Mouse (Mus musculus): Measurements from ENCODE around the gene Asgr2. TPM values are rescaled to one million over a fixed set of nuclear protein-coding genes. Genes with fewer than 3 reads are reported as not detected.

Asgr2 gene
- not detected in 2 replicates for polyA plus RNA-seq (2016; fragmentation: Nextera tagmentation; extraction: Ambion mirVana)

- no peak for ATAC-seq (ENCODE audit: low FRiP score, low read depth)
- WGBS, result 85% methylated on average over 12 of the region's 12 CpGs
Measured at GRCm38 (mm10) chr11:70091986-70092783, at the start of gene Asgr2. Asgr2 (plus strand) TSS chr11:70092644.

GRCm38 (mm10) chr11:70043665-70044064 is 48.8 kb upstream of the Asgr2 start:
- WGBS, result 81% methylated on average over 7 of the region's 7 CpGs
- peaks cover 58% of the 10 kb centered on the region for H3K36me3 ChIP-seq

More at GRCm38 (mm10) chr11:70091986-70092783, at the start of gene Asgr2:
- H3K36me3 ChIP-seq, result no peaks in the 10 kb centered on the region
- no peak within 1 kb of the TSS for H3K27ac ChIP-seq (replicated peaks)
- H3K4me3 ChIP-seq, result no peak within 1 kb of the TSS
- no peaks in the 10 kb centered on the region for H3K4me1 ChIP-seq
- no peak within 1 kb of the TSS for H3K4me2 ChIP-seq (replicated peaks)
- no peak within 1 kb of the TSS for H3K9ac ChIP-seq (replicated peaks)
- no peaks in the 10 kb centered on the region for H3K9me3 ChIP-seq
- no peaks in the 10 kb centered on the region for H3K27me3 ChIP-seq

GRCm38 (mm10) chr11:70045435-70045834 is 47.0 kb upstream of the Asgr2 start:
- ATAC-seq (ENCODE audit: low FRiP score, low read depth), result no peak
- Histone ChIP-seq H3K36me3 (peaks cover 44% of the 10 kb centered on the region), H3K9me3 (no peaks in the 10 kb centered on the region), H3K4me1 (no peaks in the 10 kb centered on the region), H3K27me3 (no peaks in the 10 kb centered on the region), H3K27ac (replicated peaks) (no peak overlapping the region; the same call in 1 of the 2 replicates), H3K4me2 (replicated peaks) (no peak overlapping the region), H3K4me3 (no peak overlapping the region), H3K9ac (replicated peaks) (no peak overlapping the region)
- 38% methylated on average over 9 of the region's 9 CpGs for WGBS

More at GRCm38 (mm10) chr11:70043665-70044064, 48.8 kb upstream of the Asgr2 start:
- Histone ChIP-seq H3K27me3 (no peaks in the 10 kb centered on the region), H3K27ac (replicated peaks) (peak overlapping the region; percentile 25; the same call in 1 of the 2 replicates), H3K9me3 (no peaks in the 10 kb centered on the region), H3K4me2 (replicated peaks) (no peak overlapping the region), H3K9ac (replicated peaks) (no peak overlapping the region), H3K4me1 (no peaks in the 10 kb centered on the region), H3K4me3 (no peak overlapping the region)
- ATAC-seq (ENCODE audit: low FRiP score, low read depth), result no peak

- ATAC-seq (ENCODE audit: low FRiP score, low read depth), result no peak
- no peaks in the 10 kb centered on the region for H3K9me3 ChIP-seq
- WGBS, result 78% methylated on average over 6 of the region's 6 CpGs
Measured at GRCm38 (mm10) chr11:70049366-70049765, 43.1 kb upstream of the Asgr2 start.

GRCm38 (mm10) chr11:70049816-70050215 is 42.6 kb upstream of the Asgr2 start:
- Histone ChIP-seq H3K36me3 (peaks cover 4% of the 10 kb centered on the region), H3K4me2 (replicated peaks) (no peak overlapping the region), H3K4me1 (no peaks in the 10 kb centered on the region), H3K9me3 (no peaks in the 10 kb centered on the region), H3K27ac (replicated peaks) (no peak overlapping the region), H3K27me3 (peaks cover 7% of the 10 kb centered on the region; the same call in 1 of the 2 replicates), H3K4me3 (no peak overlapping the region), H3K9ac (replicated peaks) (no peak overlapping the region)
- ATAC-seq (ENCODE audit: low FRiP score, low read depth), result no peak
- 66% methylated on average over 10 of the region's 10 CpGs for WGBS

More at GRCm38 (mm10) chr11:70049366-70049765, 43.1 kb upstream of the Asgr2 start:
- Histone ChIP-seq H3K27ac (replicated peaks) (no peak overlapping the region), H3K27me3 (0 out of 2 replicates have a peak, but pooled peaks cover 3% of the 10 kb centered on the region), H3K4me2 (replicated peaks) (no peak overlapping the region), H3K9ac (replicated peaks) (no peak overlapping the region), H3K4me3 (no peak overlapping the region), H3K36me3 (peaks cover 9% of the 10 kb centered on the region), H3K4me1 (no peaks in the 10 kb centered on the region)

- Histone ChIP-seq H3K36me3 (no peaks in the 10 kb centered on the region), H3K4me2 (replicated peaks) (no peak overlapping the region), H3K27ac (replicated peaks) (no peak overlapping the region), H3K4me3 (no peak overlapping the region), H3K9ac (replicated peaks) (no peak overlapping the region), H3K9me3 (no peaks in the 10 kb centered on the region), H3K27me3 (peaks cover 12% of the 10 kb centered on the region; the same call in 1 of the 2 replicates), H3K4me1 (peaks cover 5% of the 10 kb centered on the region)
- ATAC-seq (ENCODE audit: low FRiP score, low read depth), result no peak
- 80% methylated on average over 7 of the region's 7 CpGs for WGBS
Measured at GRCm38 (mm10) chr11:70053156-70053555, 39.3 kb upstream of the Asgr2 start.

- Histone ChIP-seq H3K27ac (replicated peaks) (no peak within 1 kb of the TSS), H3K4me1 (peaks cover 5% of the 10 kb centered on the region), H3K36me3 (no peaks in the 10 kb centered on the region), H3K4me3 (no peak within 1 kb of the TSS), H3K9ac (replicated peaks) (no peak within 1 kb of the TSS), H3K27me3 (peaks cover 12% of the 10 kb centered on the region; the same call in 1 of the 2 replicates), H3K4me2 (replicated peaks) (no peak within 1 kb of the TSS), H3K9me3 (no peaks in the 10 kb centered on the region)
- no peak for ATAC-seq (ENCODE audit: low FRiP score, low read depth)
- 93% methylated on average over 9 of the region's 10 CpGs for WGBS
Measured at GRCm38 (mm10) chr11:70053898-70054570, 38.4 kb upstream of the Asgr2 start, which contains the start of gene Asgr1. Asgr1 (plus strand) TSS chr11:70054085.

GRCm38 (mm10) chr11:70055618-70056214 is 36.7 kb upstream of the Asgr2 start:
- peaks cover 5% of the 10 kb centered on the region for H3K4me1 ChIP-seq
- H3K4me2 ChIP-seq (replicated peaks), result peak overlapping the region; percentile 18; the same call in 1 of the 2 replicates
- no peaks in the 10 kb centered on the region for H3K36me3 ChIP-seq
- H3K27ac ChIP-seq (replicated peaks), result no peak overlapping the region
- peak; percentile 52; the same call in 1 of the 2 replicates for ATAC-seq (ENCODE audit: low FRiP score, low read depth)
- no peak overlapping the region for H3K4me3 ChIP-seq
- 26% methylated on average over 18 of the region's 18 CpGs for WGBS
- peak overlapping the region; percentile 34; the same call in 1 of the 2 replicates for H3K9ac ChIP-seq (replicated peaks)
- H3K9me3 ChIP-seq, result no peaks in the 10 kb centered on the region
- peaks cover 12% of the 10 kb centered on the region; the same call in 1 of the 2 replicates for H3K27me3 ChIP-seq

GRCm38 (mm10) chr11:70057805-70058204 is 34.6 kb upstream of the Asgr2 start:
- H3K4me1 ChIP-seq, result peaks cover 5% of the 10 kb centered on the region
- no peak overlapping the region for H3K9ac ChIP-seq (replicated peaks)
- H3K36me3 ChIP-seq, result no peaks in the 10 kb centered on the region
- H3K4me2 ChIP-seq (replicated peaks), result no peak overlapping the region
- no peak overlapping the region for H3K4me3 ChIP-seq
- peaks cover 12% of the 10 kb centered on the region; the same call in 1 of the 2 replicates for H3K27me3 ChIP-seq
- H3K27ac ChIP-seq (replicated peaks), result no peak overlapping the region
- 81% methylated on average over 9 of the region's 9 CpGs for WGBS
- H3K9me3 ChIP-seq, result 0 out of 2 replicates have a peak, but pooled peaks cover under 1% of the 10 kb centered on the region
- ATAC-seq (ENCODE audit: low FRiP score, low read depth), result no peak

- no peak for ATAC-seq (ENCODE audit: low FRiP score, low read depth)
- WGBS, result 70% methylated on average over 6 of the region's 6 CpGs
Measured at GRCm38 (mm10) chr11:70059930-70060329, 32.5 kb upstream of the Asgr2 start.

GRCm38 (mm10) chr11:70063053-70063452 is 29.4 kb upstream of the Asgr2 start:
- no peak for ATAC-seq (ENCODE audit: low FRiP score, low read depth)
- no peak overlapping the region for H3K9ac ChIP-seq (replicated peaks)

More at GRCm38 (mm10) chr11:70059930-70060329, 32.5 kb upstream of the Asgr2 start:
- Histone ChIP-seq H3K4me2 (replicated peaks) (no peak overlapping the region), H3K4me3 (no peak overlapping the region), H3K27me3 (peaks cover 4% of the 10 kb centered on the region; the same call in 1 of the 2 replicates), H3K27ac (replicated peaks) (no peak overlapping the region), H3K4me1 (peaks cover 5% of the 10 kb centered on the region), H3K36me3 (no peaks in the 10 kb centered on the region), H3K9me3 (peaks cover 4% of the 10 kb centered on the region; the same call in 1 of the 2 replicates), H3K9ac (replicated peaks) (no peak overlapping the region)

More at GRCm38 (mm10) chr11:70063053-70063452, 29.4 kb upstream of the Asgr2 start:
- 73% methylated on average over 3 of the region's 3 CpGs for WGBS
- H3K4me1 ChIP-seq, result peaks cover 6% of the 10 kb centered on the region; the same call in 1 of the 2 replicates
- H3K9me3 ChIP-seq, result peaks cover 4% of the 10 kb centered on the region; the same call in 1 of the 2 replicates
- no peaks in the 10 kb centered on the region for H3K27me3 ChIP-seq
- H3K36me3 ChIP-seq, result no peaks in the 10 kb centered on the region
- no peak overlapping the region for H3K27ac ChIP-seq (replicated peaks)
- no peak overlapping the region for H3K4me2 ChIP-seq (replicated peaks)
- H3K4me3 ChIP-seq, result no peak overlapping the region

Measured in midbrain, embryonic 12.5 days (tissue).